Mouse (Mus musculus): ENCODE results near the gene Pogz. TPM values are rescaled to one million over a fixed set of nuclear protein-coding genes. Genes with fewer than 3 reads are reported as not detected.
A peak's percentile ranks its signal among the peaks of the same experiment; 100 is the strongest.
"Not testable (repeated sequence)": the region's sequence is repeated elsewhere in the genome, so short reads cannot be mapped to it uniquely, and the experiment has no call there.

Pogz gene
- total and polyA plus RNA-seq, 2 experiments from 2014 or later: 5.8 to 22.3 TPM

DNA sequence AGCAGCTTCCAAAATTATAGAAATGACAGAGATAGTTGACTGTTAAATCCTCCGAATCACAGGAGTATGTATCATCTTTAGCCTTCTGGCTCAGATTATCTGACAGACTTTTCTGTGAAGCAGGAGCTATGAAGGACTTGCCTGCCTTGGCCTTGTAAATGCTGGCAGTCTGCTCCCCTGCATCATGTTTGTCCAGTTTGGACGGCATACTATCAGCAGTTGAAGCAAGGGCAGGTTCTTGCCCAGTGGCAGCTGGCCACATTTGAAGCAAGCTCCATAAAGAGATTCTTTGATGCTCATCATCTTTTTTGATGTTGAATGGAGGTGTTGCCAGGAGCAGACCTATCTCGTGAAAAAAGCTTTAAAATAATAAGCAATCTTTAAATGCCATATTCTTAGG, 56.7 kb downstream of the Pogz start:
- Histone ChIP-seq H3K4me3 (ENCODE audit: low read depth, low read length) (no peak overlapping the region), H3K4me2 (ENCODE audit: low read depth, low read length) (no peak overlapping the region), H3K36me3 (replicated peaks; ENCODE audit: control insufficient read depth, insufficient read depth, low read length) (no peaks in the 10 kb centered on the region), H3K4me1 (ENCODE audit: control insufficient read depth, insufficient read depth) (no peaks in the 10 kb centered on the region), H3K9me3 (replicated peaks; ENCODE audit: control insufficient read depth, low read length) (no peaks in the 10 kb centered on the region), H3K27ac (ENCODE audit: low read depth) (no peak overlapping the region), H3K9ac (replicated peaks; ENCODE audit: low read depth, low read length) (no peak overlapping the region), H3K27me3 (ENCODE audit: control insufficient read depth, insufficient read depth, low read length) (no peaks in the 10 kb centered on the region)
- ATAC-seq (ENCODE audit: insufficient read depth, low read depth) (no peak), DNase-seq (ENCODE audit: low spot score) (no peak)
- 50% methylated on average over 3 of the region's 3 CpGs for WGBS
- no peak for TF ChIP-seq EP300 (IDR thresholded peaks at IDR 0.05; ENCODE audit: low read depth)
- no peak for TF ChIP-seq CTCF (IDR thresholded peaks at IDR 0.05; ENCODE audit: low read depth)

DNA sequence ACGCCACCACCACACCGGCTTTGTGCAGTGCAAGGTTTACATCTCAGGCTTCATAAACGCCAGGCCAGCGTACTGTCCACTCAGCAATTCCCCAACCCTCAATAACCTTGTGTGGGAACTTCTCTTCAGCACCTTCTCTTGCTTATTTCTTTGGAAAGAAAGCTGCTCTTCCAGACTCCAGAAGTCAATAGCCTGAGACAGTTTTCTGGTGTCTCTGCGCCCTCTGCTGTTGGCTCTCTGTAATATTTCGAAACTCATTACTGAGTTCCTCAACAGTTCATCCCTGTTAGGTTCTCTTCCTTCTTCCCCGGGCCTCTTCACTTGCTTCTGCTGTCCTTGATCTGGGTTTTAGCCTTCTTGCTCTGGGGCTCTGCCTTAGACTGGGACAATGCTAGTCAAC, 65.4 kb downstream of the Pogz start:
- TF ChIP-seq EP300 (IDR thresholded peaks at IDR 0.05; ENCODE audit: low read depth): no peak
- TF ChIP-seq CTCF (IDR thresholded peaks at IDR 0.05; ENCODE audit: low read depth): peak; percentile 68
- Histone ChIP-seq H3K27ac (ENCODE audit: low read depth) (no peak overlapping the region), H3K4me3 (ENCODE audit: low read depth, low read length) (no peak overlapping the region), H3K4me1 (ENCODE audit: control insufficient read depth, insufficient read depth) (no peaks in the 10 kb centered on the region), H3K9ac (replicated peaks; ENCODE audit: low read depth, low read length) (no peak overlapping the region), H3K9me3 (replicated peaks; ENCODE audit: control insufficient read depth, low read length) (no peaks in the 10 kb centered on the region), H3K4me2 (ENCODE audit: low read depth, low read length) (no peak overlapping the region), H3K36me3 (replicated peaks; ENCODE audit: control insufficient read depth, insufficient read depth, low read length) (no peaks in the 10 kb centered on the region), H3K27me3 (ENCODE audit: control insufficient read depth, insufficient read depth, low read length) (no peaks in the 10 kb centered on the region)
- 20% methylated on average over 7 of the region's 7 CpGs for WGBS
- ATAC-seq (ENCODE audit: insufficient read depth, low read depth): no peak
- peak; percentile 52 for DNase-seq (ENCODE audit: low spot score)

DNA sequence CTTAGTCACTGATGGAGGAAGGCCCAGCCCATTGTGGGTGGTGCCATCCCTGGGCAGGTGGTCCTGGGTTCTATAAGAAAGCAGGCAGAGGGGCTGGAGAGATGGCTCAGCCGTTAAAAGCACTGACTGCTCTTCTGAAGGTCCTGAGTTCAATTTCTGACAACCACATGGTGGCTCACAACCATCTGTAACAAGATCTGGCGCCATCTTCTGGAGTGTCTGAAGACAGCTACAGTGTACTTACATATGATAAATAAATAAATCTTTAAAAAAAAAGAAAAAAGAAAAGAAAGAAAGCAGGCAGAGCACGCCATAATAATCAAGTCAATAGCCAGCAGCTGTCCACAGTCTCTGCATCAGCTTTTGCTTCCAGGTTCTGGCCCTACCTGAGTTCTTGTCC, 67.4 kb downstream of the Pogz start:
- H3K36me3 ChIP-seq (replicated peaks; ENCODE audit: control insufficient read depth, insufficient read depth, low read length); H3K27me3 ChIP-seq (ENCODE audit: control insufficient read depth, insufficient read depth, low read length); H3K4me1 ChIP-seq (ENCODE audit: control insufficient read depth, insufficient read depth); H3K9ac ChIP-seq (replicated peaks; ENCODE audit: low read depth, low read length); H3K27ac ChIP-seq (ENCODE audit: low read depth); H3K4me2 ChIP-seq (ENCODE audit: low read depth, low read length); H3K9me3 ChIP-seq (replicated peaks; ENCODE audit: control insufficient read depth, low read length); H3K4me3 ChIP-seq (ENCODE audit: low read depth, low read length); ATAC-seq (ENCODE audit: insufficient read depth, low read depth); DNase-seq (ENCODE audit: low spot score): not testable (repeated sequence)
- 50% methylated on average over 3 of the region's 3 CpGs for WGBS

DNA sequence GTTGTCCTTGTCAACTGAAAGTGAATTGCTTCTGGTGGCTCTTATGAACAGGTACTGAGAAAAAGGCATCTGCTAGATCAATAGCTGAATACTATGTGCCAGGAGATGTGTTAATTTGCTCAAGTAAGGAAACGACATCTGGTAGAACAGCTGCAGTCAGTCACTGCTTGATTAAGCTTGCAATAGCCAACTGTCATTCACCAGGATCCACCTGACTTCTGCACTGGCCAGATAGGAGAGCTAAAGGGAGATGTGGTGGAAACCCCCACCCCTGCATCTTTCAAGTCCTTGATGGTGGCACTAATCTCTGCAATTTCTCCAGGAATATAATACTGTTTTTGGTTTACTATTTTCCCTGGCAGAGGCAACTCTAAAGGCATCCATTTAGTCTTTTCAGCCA, 69.1 kb downstream of the Pogz start:
- TF ChIP-seq EP300 (IDR thresholded peaks at IDR 0.05; ENCODE audit: low read depth) (no peak), CTCF (IDR thresholded peaks at IDR 0.05; ENCODE audit: low read depth) (no peak)
- DNase-seq (ENCODE audit: low spot score) (no peak), ATAC-seq (ENCODE audit: insufficient read depth, low read depth) (no peak)
- Histone ChIP-seq H3K4me2 (ENCODE audit: low read depth, low read length) (no peak overlapping the region), H3K4me1 (ENCODE audit: control insufficient read depth, insufficient read depth) (no peaks in the 10 kb centered on the region), H3K36me3 (replicated peaks; ENCODE audit: control insufficient read depth, insufficient read depth, low read length) (no peaks in the 10 kb centered on the region), H3K9me3 (replicated peaks; ENCODE audit: control insufficient read depth, low read length) (no peaks in the 10 kb centered on the region), H3K27ac (ENCODE audit: low read depth) (no peak overlapping the region), H3K4me3 (ENCODE audit: low read depth, low read length) (no peak overlapping the region), H3K27me3 (ENCODE audit: control insufficient read depth, insufficient read depth, low read length) (no peaks in the 10 kb centered on the region), H3K9ac (replicated peaks; ENCODE audit: low read depth, low read length) (no peak overlapping the region)
- 40% methylated on average over 1 of the region's 1 CpGs for WGBS

DNA sequence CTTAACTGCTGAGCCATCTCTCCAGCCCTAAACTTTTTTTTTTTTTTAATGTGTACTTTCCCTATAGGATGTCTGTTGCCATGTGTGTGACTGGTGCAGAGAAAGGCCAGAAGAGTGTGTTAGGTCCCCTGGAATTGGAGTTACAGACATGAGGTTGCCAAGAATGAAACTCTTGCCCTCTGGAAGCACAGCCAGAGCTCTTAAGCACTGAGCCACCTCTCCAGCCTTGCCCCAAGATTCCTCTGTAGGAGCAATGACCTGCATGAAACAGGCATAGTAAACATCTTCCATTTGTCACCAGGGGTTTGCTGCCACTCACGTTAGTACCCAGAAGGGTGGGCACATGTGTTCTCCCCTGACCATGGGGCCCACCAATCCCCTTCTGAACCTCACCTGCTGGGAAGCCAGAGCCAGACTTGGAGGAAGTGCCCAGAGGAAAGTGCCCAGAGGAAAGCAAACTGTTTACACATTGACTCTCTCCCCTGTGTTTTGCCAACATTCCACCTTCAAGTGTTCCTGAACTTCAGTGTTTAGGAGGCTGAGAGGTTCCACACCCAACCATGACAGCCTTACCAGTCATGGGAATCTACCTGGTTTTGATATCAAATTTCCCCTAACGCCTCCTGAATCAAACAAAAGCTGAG, 73.8 kb downstream of the Pogz start:
- Histone ChIP-seq H3K9me3 (replicated peaks; ENCODE audit: control insufficient read depth, low read length) (no peaks in the 10 kb centered on the region), H3K27ac (ENCODE audit: low read depth) (no peak overlapping the region), H3K36me3 (replicated peaks; ENCODE audit: control insufficient read depth, insufficient read depth, low read length) (no peaks in the 10 kb centered on the region), H3K27me3 (ENCODE audit: control insufficient read depth, insufficient read depth, low read length) (no peaks in the 10 kb centered on the region), H3K4me1 (ENCODE audit: control insufficient read depth, insufficient read depth) (peaks cover 5% of the 10 kb centered on the region; the same call in 1 of the 2 replicates), H3K4me2 (ENCODE audit: low read depth, low read length) (no peak overlapping the region), H3K4me3 (ENCODE audit: low read depth, low read length) (no peak overlapping the region), H3K9ac (replicated peaks; ENCODE audit: low read depth, low read length) (no peak overlapping the region)
- TF ChIP-seq CTCF (IDR thresholded peaks at IDR 0.05; ENCODE audit: low read depth): no peak
- TF ChIP-seq EP300 (IDR thresholded peaks at IDR 0.05; ENCODE audit: low read depth): no peak
- ATAC-seq (ENCODE audit: insufficient read depth, low read depth): no peak
- DNase-seq (ENCODE audit: low spot score): no peak
- 67% methylated on average over 2 of the region's 2 CpGs for WGBS

DNA sequence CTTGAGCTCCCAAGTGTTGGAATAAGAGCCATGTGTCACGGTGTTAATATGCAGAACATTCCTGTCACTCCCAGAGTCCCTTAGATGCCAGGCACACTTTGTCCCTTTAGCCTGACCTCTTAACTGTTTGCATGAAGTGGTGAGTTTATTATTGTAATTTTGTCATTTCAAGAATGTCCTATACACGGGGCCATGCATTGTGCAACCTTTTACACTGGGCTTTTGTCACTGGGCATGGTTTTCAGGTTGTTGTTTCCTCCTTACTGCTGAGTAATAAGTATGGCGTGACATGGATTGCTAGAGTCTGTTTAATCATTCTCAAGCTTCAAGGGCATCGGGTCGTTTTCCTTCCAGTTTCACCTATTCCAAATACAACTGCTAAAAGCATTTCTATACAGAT, 76.4 kb downstream of the Pogz start:
- Histone ChIP-seq H3K9ac (replicated peaks; ENCODE audit: low read depth, low read length) (no peak overlapping the region), H3K4me3 (ENCODE audit: low read depth, low read length) (no peak overlapping the region), H3K27me3 (ENCODE audit: control insufficient read depth, insufficient read depth, low read length) (no peaks in the 10 kb centered on the region), H3K36me3 (replicated peaks; ENCODE audit: control insufficient read depth, insufficient read depth, low read length) (no peaks in the 10 kb centered on the region), H3K4me2 (ENCODE audit: low read depth, low read length) (no peak overlapping the region), H3K27ac (ENCODE audit: low read depth) (0 out of 2 replicates have a peak overlapping the region, but pooled peaks have one; percentile 31), H3K9me3 (replicated peaks; ENCODE audit: control insufficient read depth, low read length) (no peaks in the 10 kb centered on the region), H3K4me1 (ENCODE audit: control insufficient read depth, insufficient read depth) (peaks cover 5% of the 10 kb centered on the region; the same call in 1 of the 2 replicates)
- 45% methylated on average over 5 of the region's 5 CpGs for WGBS
- DNase-seq (ENCODE audit: low spot score): peak; percentile 64
- ATAC-seq (ENCODE audit: insufficient read depth, low read depth): peak; percentile 82
- TF ChIP-seq EP300 (IDR thresholded peaks at IDR 0.05; ENCODE audit: low read depth) (no peak; the same call in 1 of the 2 replicates), CTCF (IDR thresholded peaks at IDR 0.05; ENCODE audit: low read depth) (no peak)
